Mouse (Mus musculus) splenic B cell, adult 2 months (primary cell): ENCODE results near the gene Heatr4.
"Not testable (repeated sequence)": the region's sequence is repeated elsewhere in the genome, so short reads cannot be mapped to it uniquely, and the experiment has no call there.

Experiments used
- DNase-seq: peaks from one replicate; pipeline ENCODE4 v3.0.0-alpha.2; 2011; ENCODE audit warnings: low read depth, low spot score
- H3K27me3 ChIP-seq: 2 replicates; pipeline ENCODE4 v1.6.1; 2012; ENCODE audit warnings: mild to moderate bottlenecking, low read length, moderate library complexity, mixed read lengths; ENCODE audit not compliant: control insufficient read depth, poor library complexity, insufficient read depth, severe bottlenecking
- H3K36me3 ChIP-seq: 2 replicates; pipeline ENCODE4 v1.6.1; 2012; ENCODE audit warnings: mild to moderate bottlenecking, low read length, moderate library complexity, mixed read lengths; ENCODE audit not compliant: control insufficient read depth, poor library complexity, insufficient read depth, severe bottlenecking

The Heatr4 gene

GRCm38 (mm10) chr12:84009171-84009965, 24.7 kb upstream of the Heatr4 start, which contains the start of gene Acot1:
TSS of gene Acot1 (plus strand) at chr12:84009490.
- peak; percentile 28 for DNase-seq
- not testable (repeated sequence) for H3K27me3 ChIP-seq, H3K36me3 ChIP-seq

GRCm38 (mm10) chr12:84008729-84009128, 24.1 kb upstream of the Heatr4 start:
- H3K36me3 ChIP-seq = no peaks in the 10 kb centered on the region
- H3K27me3 ChIP-seq = no peaks in the 10 kb centered on the region
- no peak for DNase-seq

- no peaks in the 10 kb centered on the region for H3K27me3 ChIP-seq
- DNase-seq = peak; percentile 18
- H3K36me3 ChIP-seq = no peaks in the 10 kb centered on the region
Measured at GRCm38 (mm10) chr12:84008251-84008650, 23.6 kb upstream of the Heatr4 start.

- DNase-seq = no peak
- H3K36me3 ChIP-seq = no peaks in the 10 kb centered on the region
- H3K27me3 ChIP-seq = no peaks in the 10 kb centered on the region
Measured at GRCm38 (mm10) chr12:84003866-84004265, 19.2 kb upstream of the Heatr4 start.

GRCm38 (mm10) chr12:84000418-84000817, 15.8 kb upstream of the Heatr4 start:
- Histone ChIP-seq H3K36me3 (no peaks in the 10 kb centered on the region), H3K27me3 (no peaks in the 10 kb centered on the region)
- DNase-seq = no peak

- not testable (repeated sequence) for H3K36me3 ChIP-seq, DNase-seq, H3K27me3 ChIP-seq
Measured at GRCm38 (mm10) chr12:83999237-83999636, 14.6 kb upstream of the Heatr4 start.

GRCm38 (mm10) chr12:83998341-83999107, 13.9 kb upstream of the Heatr4 start:
- H3K36me3 ChIP-seq = 0 out of 2 replicates have a peak, but pooled peaks cover 4% of the 10 kb centered on the region
- no peak for DNase-seq
- H3K27me3 ChIP-seq = no peaks in the 10 kb centered on the region

GRCm38 (mm10) chr12:83997221-83997620, 12.6 kb upstream of the Heatr4 start:
- 0 out of 2 replicates have a peak, but pooled peaks cover 4% of the 10 kb centered on the region for H3K36me3 ChIP-seq

GRCm38 (mm10) chr12:83989378-83989777, 4.7 kb upstream of the Heatr4 start:
- Histone ChIP-seq H3K27me3 (no peaks in the 10 kb centered on the region), H3K36me3 (peaks cover 7% of the 10 kb centered on the region; the same call in 1 of the 2 replicates)
- no peak for DNase-seq

More at GRCm38 (mm10) chr12:83997221-83997620, 12.6 kb upstream of the Heatr4 start:
- DNase-seq = peak; percentile 54
- H3K27me3 ChIP-seq = no peaks in the 10 kb centered on the region

- Histone ChIP-seq H3K36me3 (peaks cover 4% of the 10 kb centered on the region; the same call in 1 of the 2 replicates), H3K27me3 (no peaks in the 10 kb centered on the region)
- no peak for DNase-seq
Measured at GRCm38 (mm10) chr12:83988483-83988882, 3.8 kb upstream of the Heatr4 start.

- Histone ChIP-seq H3K27me3 (no peaks in the 10 kb centered on the region), H3K36me3 (peaks cover 4% of the 10 kb centered on the region; the same call in 1 of the 2 replicates)
- peak; percentile 91 for DNase-seq
Measured at GRCm38 (mm10) chr12:83987583-83988441, 3.2 kb upstream of the Heatr4 start, which contains the start of gene Acot2. TSS of gene Acot2 (plus strand) at chr12:83987861.

- no peak for DNase-seq
Measured at GRCm38 (mm10) chr12:83987242-83987582, 2.6 kb upstream of the Heatr4 start.

GRCm38 (mm10) chr12:83981615-83982014, 3.0 kb downstream of the Heatr4 start:
- Histone ChIP-seq H3K36me3 (no peaks in the 10 kb centered on the region), H3K27me3 (no peaks in the 10 kb centered on the region)

More at GRCm38 (mm10) chr12:83987242-83987582, 2.6 kb upstream of the Heatr4 start:
- peaks cover 4% of the 10 kb centered on the region; the same call in 1 of the 2 replicates for H3K36me3 ChIP-seq
- H3K27me3 ChIP-seq = no peaks in the 10 kb centered on the region

GRCm38 (mm10) chr12:83978862-83979261, 5.8 kb downstream of the Heatr4 start:
- no peak for DNase-seq
- Histone ChIP-seq H3K36me3 (no peaks in the 10 kb centered on the region), H3K27me3 (no peaks in the 10 kb centered on the region)

More at GRCm38 (mm10) chr12:83981615-83982014, 3.0 kb downstream of the Heatr4 start:
- no peak for DNase-seq
